Mouse (Mus musculus): Measurements from ENCODE around the gene Actn1. TPM values are rescaled to one million over a fixed set of nuclear protein-coding genes. Genes with fewer than 3 reads are reported as not detected.

Actn1 gene
- polyA plus RNA-seq, 1 experiment, result 0.54 TPM

DNA sequence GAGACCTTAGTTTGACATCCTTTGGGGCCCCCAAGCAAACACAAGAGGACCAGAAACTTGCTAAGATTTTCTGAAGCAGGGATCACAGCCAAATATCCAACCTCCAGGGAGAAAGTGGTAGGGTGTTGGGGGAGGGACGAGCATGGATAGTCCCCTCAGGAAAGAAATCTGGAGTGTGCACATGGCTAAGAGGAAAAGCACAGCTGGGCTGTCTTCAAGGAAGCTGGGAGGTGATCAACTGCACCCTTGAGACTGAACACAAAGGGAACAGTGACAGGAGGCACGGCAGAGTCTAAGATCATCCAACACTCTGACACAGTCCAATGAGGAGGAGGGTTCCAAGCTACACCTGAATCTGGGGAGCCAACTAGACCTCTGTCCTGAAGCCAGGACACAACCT lies 13.7 kb downstream of the Actn1 start:
- H3K27me3 ChIP-seq (ENCODE audit: control insufficient read depth), result no peaks in the 10 kb centered on the region
- H3K9me3 ChIP-seq (ENCODE audit: control insufficient read depth, low read length), result no peaks in the 10 kb centered on the region
- TF ChIP-seq TAL1 (IDR thresholded peaks at IDR 0.05; ENCODE audit: low read length) (no peak), GATA1 (IDR thresholded peaks at IDR 0.05; ENCODE audit: low read length) (no peak)
- H3K36me3 ChIP-seq (ENCODE audit: control insufficient read depth), result no peaks in the 10 kb centered on the region
- no peak overlapping the region for H3K4me3 ChIP-seq (replicated peaks)
- no peaks in the 10 kb centered on the region for H3K4me1 ChIP-seq (ENCODE audit: control insufficient read depth)

DNA sequence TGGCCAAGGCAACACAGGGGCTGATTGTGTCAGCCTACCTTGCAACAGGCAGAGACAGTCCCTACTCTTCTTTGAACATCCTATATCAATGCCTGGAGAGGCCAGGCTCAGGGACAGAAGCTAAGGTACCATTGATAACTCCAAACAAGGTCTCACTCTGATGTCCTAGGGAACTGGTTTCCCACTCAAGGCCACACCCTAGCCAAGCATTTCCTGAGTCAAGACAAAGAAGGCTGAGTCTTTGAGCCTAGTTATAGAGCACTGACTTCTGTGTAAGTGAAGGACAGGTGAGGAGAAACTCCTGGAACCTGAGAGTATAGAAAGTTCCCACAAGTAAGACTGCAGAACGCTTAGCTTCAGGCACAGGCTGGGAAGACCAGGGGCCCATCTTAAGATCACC lies 15.4 kb downstream of the Actn1 start:
- Histone ChIP-seq H3K27me3 (ENCODE audit: control insufficient read depth) (no peaks in the 10 kb centered on the region), H3K4me1 (ENCODE audit: control insufficient read depth) (no peaks in the 10 kb centered on the region), H3K4me3 (replicated peaks) (no peak overlapping the region), H3K9me3 (ENCODE audit: control insufficient read depth, low read length) (no peaks in the 10 kb centered on the region), H3K36me3 (ENCODE audit: control insufficient read depth) (no peaks in the 10 kb centered on the region)
- TF ChIP-seq GATA1 (IDR thresholded peaks at IDR 0.05; ENCODE audit: low read length), result no peak
- no peak for TF ChIP-seq TAL1 (IDR thresholded peaks at IDR 0.05; ENCODE audit: low read length)

DNA sequence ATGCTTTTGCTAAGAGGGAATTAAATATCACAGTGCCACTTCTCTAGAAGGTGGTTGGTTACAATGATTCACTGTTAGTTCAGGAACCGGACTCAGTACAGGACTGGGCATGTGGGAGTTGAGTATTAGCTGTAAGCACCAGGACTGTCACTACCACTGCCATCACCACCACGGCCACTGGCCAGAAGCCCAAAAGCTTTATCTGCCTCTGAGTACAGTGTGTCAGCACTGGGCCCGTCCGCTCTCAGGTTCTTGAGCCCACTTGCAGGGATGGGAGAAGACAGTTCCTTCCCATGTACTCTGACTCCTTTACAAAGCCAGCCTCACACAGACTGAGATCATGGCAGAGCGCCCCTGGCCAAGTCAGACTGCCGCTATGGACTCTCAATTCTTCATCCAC lies 16.0 kb downstream of the Actn1 start:
- H3K4me3 ChIP-seq (replicated peaks), result no peak overlapping the region
- H3K9me3 ChIP-seq (ENCODE audit: control insufficient read depth, low read length), result no peaks in the 10 kb centered on the region
- no peak for TF ChIP-seq GATA1 (IDR thresholded peaks at IDR 0.05; ENCODE audit: low read length)
- no peak for TF ChIP-seq TAL1 (IDR thresholded peaks at IDR 0.05; ENCODE audit: low read length)
- H3K4me1 ChIP-seq (ENCODE audit: control insufficient read depth), result no peaks in the 10 kb centered on the region
- H3K36me3 ChIP-seq (ENCODE audit: control insufficient read depth), result no peaks in the 10 kb centered on the region
- no peaks in the 10 kb centered on the region for H3K27me3 ChIP-seq (ENCODE audit: control insufficient read depth)

DNA sequence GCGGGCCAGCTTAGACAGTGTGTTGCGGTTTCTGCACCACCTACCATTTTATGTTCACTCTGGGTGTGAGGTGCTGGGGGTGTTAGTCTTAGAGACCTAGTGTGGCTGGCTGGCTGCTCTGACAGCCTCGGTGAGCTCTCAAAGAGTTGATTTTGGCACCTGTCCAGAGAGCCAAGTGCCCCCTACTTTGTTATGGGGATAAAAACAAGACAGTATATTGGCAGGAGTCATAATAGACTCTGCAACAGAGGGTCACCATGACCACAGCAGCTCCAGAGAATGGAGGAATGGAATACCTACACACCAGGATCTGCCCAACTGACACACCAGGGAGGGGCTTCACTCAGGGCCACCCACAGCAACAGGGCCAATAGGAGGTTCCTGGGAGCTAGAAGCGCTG lies 16.8 kb downstream of the Actn1 start:
- TF ChIP-seq TAL1 (IDR thresholded peaks at IDR 0.05; ENCODE audit: low read length), result no peak
- TF ChIP-seq GATA1 (IDR thresholded peaks at IDR 0.05; ENCODE audit: low read length), result no peak
- Histone ChIP-seq H3K36me3 (ENCODE audit: control insufficient read depth) (no peaks in the 10 kb centered on the region), H3K4me3 (replicated peaks) (no peak overlapping the region), H3K4me1 (ENCODE audit: control insufficient read depth) (no peaks in the 10 kb centered on the region), H3K27me3 (ENCODE audit: control insufficient read depth) (no peaks in the 10 kb centered on the region), H3K9me3 (ENCODE audit: control insufficient read depth, low read length) (no peaks in the 10 kb centered on the region)

DNA sequence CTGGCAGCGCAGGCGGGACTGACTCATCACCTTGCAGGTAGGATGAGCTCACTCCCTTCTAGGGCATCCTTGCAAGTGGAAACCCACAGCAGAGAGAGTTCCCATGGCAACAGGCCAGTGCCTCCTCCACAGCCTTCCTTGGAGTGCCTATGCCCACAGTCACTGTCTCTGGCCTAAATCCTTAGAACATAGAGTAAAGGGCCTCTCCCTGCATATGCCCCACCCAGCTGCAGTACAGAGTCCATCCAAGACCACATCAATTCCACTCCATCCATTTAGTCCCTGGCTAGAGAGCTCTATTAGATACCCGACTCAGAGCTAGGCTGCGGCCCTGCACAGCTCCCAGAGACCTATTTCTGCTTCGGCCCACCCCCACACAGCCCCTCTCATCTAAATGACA lies 20.7 kb downstream of the Actn1 start:
- no peaks in the 10 kb centered on the region for H3K9me3 ChIP-seq (ENCODE audit: control insufficient read depth, low read length)
- no peak overlapping the region for H3K4me3 ChIP-seq (replicated peaks)
- H3K4me1 ChIP-seq (ENCODE audit: control insufficient read depth), result no peaks in the 10 kb centered on the region
- H3K36me3 ChIP-seq (ENCODE audit: control insufficient read depth), result no peaks in the 10 kb centered on the region
- no peak for TF ChIP-seq GATA1 (IDR thresholded peaks at IDR 0.05; ENCODE audit: low read length)
- no peak for TF ChIP-seq TAL1 (IDR thresholded peaks at IDR 0.05; ENCODE audit: low read length)
- no peaks in the 10 kb centered on the region for H3K27me3 ChIP-seq (ENCODE audit: control insufficient read depth)

DNA sequence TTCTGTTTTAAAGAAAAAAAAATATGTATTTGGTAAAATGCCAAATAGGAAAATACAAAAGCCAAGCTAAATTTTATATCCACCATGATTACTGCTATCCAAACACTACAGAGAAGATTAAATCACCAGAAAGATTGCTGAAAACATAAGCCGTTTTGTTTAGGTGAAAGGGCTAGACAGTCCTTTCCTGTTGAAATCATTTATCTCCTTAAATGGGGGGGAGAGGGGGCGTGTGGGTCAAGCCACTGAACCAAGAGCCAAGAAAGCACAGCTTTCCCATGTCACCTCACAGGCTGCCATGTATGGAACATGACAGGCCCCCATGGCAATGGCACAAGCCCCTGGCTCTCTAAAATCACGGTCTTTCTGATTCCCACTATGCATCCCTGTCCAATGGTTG lies 21.6 kb downstream of the Actn1 start:
- no peaks in the 10 kb centered on the region for H3K27me3 ChIP-seq (ENCODE audit: control insufficient read depth)
- no peaks in the 10 kb centered on the region for H3K4me1 ChIP-seq (ENCODE audit: control insufficient read depth)
- no peaks in the 10 kb centered on the region for H3K36me3 ChIP-seq (ENCODE audit: control insufficient read depth)
- no peak for TF ChIP-seq GATA1 (IDR thresholded peaks at IDR 0.05; ENCODE audit: low read length)
- no peak for TF ChIP-seq TAL1 (IDR thresholded peaks at IDR 0.05; ENCODE audit: low read length)
- no peaks in the 10 kb centered on the region for H3K9me3 ChIP-seq (ENCODE audit: control insufficient read depth, low read length)
- H3K4me3 ChIP-seq (replicated peaks), result no peak overlapping the region

DNA sequence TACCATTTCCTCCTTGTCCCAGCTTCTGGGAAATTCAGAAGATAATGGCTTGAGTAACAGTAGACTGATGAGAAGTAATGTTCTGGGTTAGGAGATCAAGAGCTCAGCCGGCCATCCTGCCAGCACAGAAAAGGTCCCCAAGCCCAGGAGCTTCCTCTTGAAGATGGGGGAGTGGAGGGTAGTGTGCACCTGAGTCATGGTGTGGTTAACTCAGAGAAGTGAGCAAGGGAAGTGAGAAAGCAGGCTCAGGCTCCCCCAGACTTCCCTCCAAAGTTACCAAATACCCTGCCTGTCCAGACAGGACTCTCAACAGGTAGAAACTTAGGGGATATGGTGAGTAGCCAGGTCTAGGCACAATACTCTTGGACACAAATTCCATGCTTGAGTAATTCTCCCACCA lies 24.9 kb downstream of the Actn1 start:
- no peak overlapping the region for H3K4me3 ChIP-seq (replicated peaks)
- H3K27me3 ChIP-seq (ENCODE audit: control insufficient read depth), result no peaks in the 10 kb centered on the region
- no peak for TF ChIP-seq TAL1 (IDR thresholded peaks at IDR 0.05; ENCODE audit: low read length)
- TF ChIP-seq GATA1 (IDR thresholded peaks at IDR 0.05; ENCODE audit: low read length), result no peak
- H3K9me3 ChIP-seq (ENCODE audit: control insufficient read depth, low read length), result no peaks in the 10 kb centered on the region
- H3K4me1 ChIP-seq (ENCODE audit: control insufficient read depth), result no peaks in the 10 kb centered on the region
- H3K36me3 ChIP-seq (ENCODE audit: control insufficient read depth), result no peaks in the 10 kb centered on the region

DNA sequence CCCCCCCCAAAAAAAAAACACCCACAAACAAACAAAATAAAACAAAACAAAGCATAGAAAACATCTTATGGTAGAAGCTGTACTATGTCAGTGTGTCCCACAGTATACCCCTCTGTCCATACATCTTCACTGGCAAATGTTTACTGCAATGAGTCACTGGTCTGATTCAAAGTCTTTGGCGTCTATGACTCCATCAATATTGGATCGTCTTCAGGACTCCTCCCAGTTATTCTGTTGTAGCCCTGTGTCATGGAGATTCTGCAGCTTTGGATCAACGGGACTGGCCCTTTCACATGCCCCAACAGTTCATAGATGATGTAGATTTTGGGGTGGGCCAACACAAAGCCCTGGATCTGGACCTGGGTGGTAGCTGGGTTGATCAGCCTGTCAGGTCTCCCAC lies 25.9 kb downstream of the Actn1 start:
- Histone ChIP-seq H3K4me3 (replicated peaks) (no peak overlapping the region), H3K4me1 (ENCODE audit: control insufficient read depth) (no peaks in the 10 kb centered on the region), H3K36me3 (ENCODE audit: control insufficient read depth) (no peaks in the 10 kb centered on the region), H3K27me3 (ENCODE audit: control insufficient read depth) (no peaks in the 10 kb centered on the region), H3K9me3 (ENCODE audit: control insufficient read depth, low read length) (no peaks in the 10 kb centered on the region)
- TF ChIP-seq GATA1 (IDR thresholded peaks at IDR 0.05; ENCODE audit: low read length), result no peak
- no peak for TF ChIP-seq TAL1 (IDR thresholded peaks at IDR 0.05; ENCODE audit: low read length)

DNA sequence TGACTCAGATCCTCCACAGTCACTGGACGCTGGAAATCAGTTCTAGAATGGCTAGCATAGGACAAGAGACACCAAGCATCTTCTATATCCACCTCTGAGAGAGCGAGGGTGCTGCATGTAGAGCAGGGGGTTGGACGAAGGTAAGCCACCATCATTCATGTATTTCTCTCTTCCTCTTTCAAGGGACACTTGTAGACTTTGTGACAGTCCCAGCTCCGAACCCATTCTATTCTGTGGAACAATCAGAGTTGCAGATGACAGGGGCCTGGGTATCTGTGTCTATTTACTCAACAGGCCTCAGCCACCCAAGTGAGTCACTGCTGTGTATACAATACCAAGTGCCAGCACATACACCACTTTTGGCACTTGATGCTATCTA lies 27.3 kb downstream of the Actn1 start:
- H3K4me3 ChIP-seq (replicated peaks), result no peak overlapping the region
- no peaks in the 10 kb centered on the region for H3K27me3 ChIP-seq (ENCODE audit: control insufficient read depth)
- no peaks in the 10 kb centered on the region for H3K36me3 ChIP-seq (ENCODE audit: control insufficient read depth)
- TF ChIP-seq GATA1 (IDR thresholded peaks at IDR 0.05; ENCODE audit: low read length), result no peak
- TF ChIP-seq TAL1 (IDR thresholded peaks at IDR 0.05; ENCODE audit: low read length), result no peak
- H3K4me1 ChIP-seq (ENCODE audit: control insufficient read depth), result no peaks in the 10 kb centered on the region
- H3K9me3 ChIP-seq (ENCODE audit: control insufficient read depth, low read length), result no peaks in the 10 kb centered on the region

DNA sequence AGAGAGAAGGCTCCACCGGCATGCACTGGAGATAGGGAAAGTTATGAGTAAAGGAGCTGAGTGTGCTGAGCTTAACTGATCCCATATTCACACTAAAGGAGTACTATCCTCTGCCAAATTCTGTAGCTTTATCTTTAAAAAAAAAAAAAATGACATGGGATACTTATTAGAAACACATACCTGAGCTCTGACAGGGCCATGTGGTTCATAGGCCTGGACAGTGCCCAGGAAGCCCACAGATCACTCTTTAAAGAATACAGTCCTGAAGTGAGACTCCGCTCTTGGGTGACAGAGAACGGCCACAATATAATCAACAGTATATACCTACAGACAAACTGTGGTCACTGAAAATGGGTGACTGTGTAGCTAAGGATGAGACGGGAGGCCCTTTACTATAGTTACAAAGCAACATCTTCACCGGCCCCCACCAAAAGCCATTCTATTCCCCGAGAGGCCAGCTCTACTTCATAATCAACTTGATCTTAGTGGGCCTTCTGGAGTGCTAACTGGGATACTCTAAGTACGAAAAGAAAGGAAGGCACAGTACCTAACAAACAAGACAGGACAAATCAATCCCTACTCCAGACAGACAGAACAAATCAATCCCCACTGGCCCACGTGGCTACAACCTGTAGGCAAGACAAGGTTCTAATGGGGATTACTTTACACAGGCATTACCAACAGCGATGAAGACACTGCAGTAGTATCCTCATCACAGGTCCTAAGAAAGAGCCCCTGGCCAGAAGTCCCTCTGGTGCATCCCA lies 27.9 kb downstream of the Actn1 start:
- TF ChIP-seq TAL1 (IDR thresholded peaks at IDR 0.05; ENCODE audit: low read length), result no peak
- no peak for TF ChIP-seq GATA1 (IDR thresholded peaks at IDR 0.05; ENCODE audit: low read length)
- Histone ChIP-seq H3K36me3 (ENCODE audit: control insufficient read depth) (no peaks in the 10 kb centered on the region), H3K4me3 (replicated peaks) (no peak overlapping the region), H3K4me1 (ENCODE audit: control insufficient read depth) (no peaks in the 10 kb centered on the region), H3K9me3 (ENCODE audit: control insufficient read depth, low read length) (no peaks in the 10 kb centered on the region), H3K27me3 (ENCODE audit: control insufficient read depth) (no peaks in the 10 kb centered on the region)

Data from erythroblast, embryonic 14.5 days (primary cell).